Mouse (Mus musculus) heart, adult 8-10 months (tissue): ENCODE data around the gene Zfp341. TPM values are rescaled to one million over a fixed set of nuclear protein-coding genes. Genes with fewer than 3 reads are reported as not detected.
A peak's percentile ranks its signal among the peaks of the same experiment; 100 is the strongest.

Experiments used
- DNase-seq: peaks from one replicate; pipeline ENCODE4 v3.0.0; 2022; ENCODE audit warnings: low spot score
- total RNA-seq, 4 experiments: library from RNA; stranded (reverse); gene quantifications; 2 replicates each; pipeline ENCODE4 v1.2.4; 2022

Zfp341 gene
- 1 to 10 TPM; 2.4 to 4.3 (median 2.7) TPM for total RNA-seq

DNA sequence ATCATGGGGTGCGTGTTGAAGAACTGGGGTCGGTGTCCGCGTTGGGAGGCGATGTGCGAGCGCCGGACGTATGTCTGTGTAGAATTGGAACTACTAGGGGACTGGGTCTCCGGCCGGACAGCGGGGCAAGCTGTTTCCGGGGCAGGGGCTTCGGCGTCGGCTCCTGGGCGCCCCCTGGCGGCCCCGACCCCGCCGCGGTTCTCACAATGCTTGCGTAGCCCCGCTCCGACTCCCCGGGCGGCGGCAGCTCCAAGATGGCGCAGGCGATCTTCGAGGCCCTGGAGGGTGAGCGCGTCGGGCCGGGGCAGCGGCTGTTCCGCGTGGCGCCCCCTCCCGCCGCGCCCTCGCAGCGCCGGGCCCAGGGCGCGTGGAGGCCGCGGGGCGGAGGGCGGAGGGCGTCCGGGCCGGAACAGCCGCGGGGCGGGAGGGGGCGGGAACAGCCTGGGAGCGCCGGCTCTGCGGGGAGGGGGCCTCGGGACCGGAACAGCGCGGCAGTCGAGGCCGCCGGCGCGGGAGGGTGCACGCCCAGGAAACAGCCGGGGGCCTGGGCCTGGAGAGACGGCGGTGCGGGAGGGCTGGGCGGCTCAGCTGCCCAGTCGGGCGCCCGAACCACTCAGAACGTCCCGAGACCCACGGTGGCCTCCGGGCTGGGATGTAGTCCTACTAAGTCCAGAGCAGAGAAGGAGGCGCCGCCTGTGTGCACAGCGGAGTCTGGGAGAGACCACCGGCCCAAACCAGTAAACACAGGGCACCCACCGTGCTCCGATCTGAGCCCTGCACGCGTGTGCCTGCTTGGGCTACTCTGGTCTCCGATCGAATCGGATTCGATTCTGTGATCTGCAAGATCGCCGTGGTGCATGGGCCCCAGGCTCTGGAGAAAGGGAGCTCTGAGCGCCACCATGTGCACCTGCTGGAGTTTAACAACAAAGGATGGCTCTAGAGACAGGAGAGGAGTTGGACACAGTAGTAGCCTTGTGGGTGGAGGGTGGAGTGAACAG, at the start of gene Zfp341, which contains the start of gene 4930519P11Rik:
Zfp341 (plus strand) TSS at position 180 of the 998 bp plus-strand sequence.
4930519P11Rik (minus strand) TSS at position 320 of the 998 bp plus-strand sequence.
- DNase-seq = peak; percentile 85

DNA sequence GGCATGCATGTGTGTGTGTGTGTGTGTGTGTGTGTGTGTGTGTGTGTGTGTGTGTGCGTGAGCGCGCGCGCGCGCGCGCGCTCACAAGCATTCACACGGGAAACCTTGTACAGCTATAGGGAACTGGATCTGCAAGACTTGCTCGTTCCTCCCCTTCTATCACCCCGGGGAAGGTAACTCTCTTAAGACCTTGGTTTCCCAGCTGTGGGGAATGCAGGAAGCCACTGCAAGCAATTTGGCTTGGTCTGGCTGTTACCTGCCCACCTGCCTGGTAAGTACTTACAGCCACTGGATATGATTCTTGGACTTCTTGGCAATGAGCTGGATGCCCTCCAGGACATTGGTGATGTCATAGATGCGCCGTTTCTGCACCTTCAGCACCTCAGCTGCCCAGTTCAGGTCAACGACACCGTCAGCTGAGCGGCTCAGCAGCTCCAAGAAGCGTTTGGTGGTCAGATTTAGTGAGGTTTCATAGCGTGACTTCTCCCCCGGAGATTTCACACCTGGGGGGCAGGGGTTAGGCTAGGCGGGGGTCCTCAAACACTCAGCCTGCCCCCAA, 49.4 kb upstream of the Zfp341 start:
- no peak for DNase-seq

DNA sequence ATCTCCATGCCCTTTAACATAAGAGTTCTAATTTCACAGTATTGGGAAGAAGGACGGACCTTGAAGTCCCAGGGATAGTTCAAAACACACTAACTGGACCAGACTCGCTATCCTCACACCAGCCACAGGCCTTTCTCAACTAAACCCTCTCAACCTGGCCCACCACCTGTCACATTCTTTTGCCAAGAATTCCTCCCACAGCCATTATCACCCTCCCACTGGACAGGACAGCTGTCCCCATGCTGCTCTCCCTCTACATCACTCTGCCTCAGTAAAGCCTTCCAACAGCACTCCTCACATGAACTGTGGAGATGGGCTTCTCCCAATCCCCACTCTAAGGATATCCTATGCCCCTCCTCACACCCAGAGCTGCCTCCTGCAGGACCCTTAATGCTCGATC, 47.5 kb upstream of the Zfp341 start:
- no peak for DNase-seq

DNA sequence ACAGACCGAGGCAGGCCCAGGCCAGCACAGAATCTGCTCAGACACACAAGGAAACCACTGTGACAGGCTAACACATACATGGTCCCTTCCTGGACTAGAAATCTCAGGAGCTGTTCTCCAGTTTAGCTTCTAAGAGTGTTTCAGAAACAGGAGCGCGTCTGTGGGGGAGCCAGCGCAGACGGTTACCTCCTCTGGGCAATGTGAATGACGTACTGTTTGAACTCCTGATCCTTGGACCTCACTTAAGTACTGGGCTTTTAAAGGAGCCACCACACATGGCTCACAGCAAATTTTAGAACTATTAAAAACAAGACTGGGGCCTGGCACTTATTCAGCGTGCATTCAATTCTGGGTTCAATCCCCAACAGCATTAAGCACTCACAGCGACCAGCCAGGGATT, 46.5 kb upstream of the Zfp341 start:
- no peak for DNase-seq

DNA sequence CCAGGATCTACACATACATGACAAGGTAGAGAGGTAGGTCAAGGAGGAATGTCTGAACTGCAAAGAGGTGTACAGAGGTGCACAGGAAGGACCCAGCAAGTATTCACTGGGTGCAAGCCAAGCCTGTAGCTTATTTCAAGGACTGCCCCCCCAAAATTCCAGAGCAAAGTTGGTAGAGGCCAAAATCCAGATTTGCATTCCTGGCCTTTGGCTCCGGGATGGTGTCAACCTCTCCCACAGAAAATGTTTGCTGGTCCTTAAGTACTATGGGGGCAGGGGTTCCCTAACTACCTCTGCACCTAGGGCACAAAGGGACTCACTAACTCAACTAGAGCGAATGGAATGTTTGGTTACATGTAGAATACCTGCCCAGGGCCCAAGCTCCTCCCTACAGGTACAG, 45.3 kb upstream of the Zfp341 start:
- DNase-seq = no peak

DNA sequence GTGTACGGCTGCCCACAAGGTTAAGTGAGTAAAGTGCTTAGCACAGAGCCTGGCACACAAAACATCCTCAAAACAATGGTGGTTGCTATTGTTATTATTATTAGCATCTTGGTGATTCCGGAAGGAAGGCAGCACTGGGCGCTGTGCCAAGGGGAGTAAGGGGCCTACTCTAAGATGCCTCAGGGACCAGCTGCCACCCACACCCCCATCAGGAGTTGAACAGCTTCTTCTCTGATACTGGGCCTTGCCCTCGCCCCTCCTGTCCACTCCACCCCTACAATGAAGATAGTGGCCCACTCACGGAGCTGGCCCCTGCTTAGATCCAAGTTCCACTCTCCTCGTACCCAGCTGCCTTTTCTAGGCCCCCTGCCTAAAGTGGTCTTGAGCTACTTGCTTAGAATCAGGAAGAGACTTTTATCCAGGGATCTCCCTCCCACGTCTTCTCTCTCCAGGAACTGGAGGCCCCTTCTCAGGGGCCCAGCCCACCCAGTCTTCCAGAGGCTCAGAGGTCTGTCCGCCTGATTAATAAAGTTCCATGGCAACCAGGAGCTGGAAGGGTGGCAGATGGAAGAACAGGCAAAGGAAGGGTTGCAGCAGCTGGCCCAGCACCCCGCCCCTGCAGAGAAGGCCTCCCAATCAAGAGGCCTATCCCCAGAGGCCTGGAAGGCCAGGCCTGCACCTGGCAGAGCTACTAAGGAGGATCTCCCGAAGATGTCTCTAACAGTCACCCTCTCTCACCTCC, 44.6 kb upstream of the Zfp341 start:
- DNase-seq = no peak

DNA sequence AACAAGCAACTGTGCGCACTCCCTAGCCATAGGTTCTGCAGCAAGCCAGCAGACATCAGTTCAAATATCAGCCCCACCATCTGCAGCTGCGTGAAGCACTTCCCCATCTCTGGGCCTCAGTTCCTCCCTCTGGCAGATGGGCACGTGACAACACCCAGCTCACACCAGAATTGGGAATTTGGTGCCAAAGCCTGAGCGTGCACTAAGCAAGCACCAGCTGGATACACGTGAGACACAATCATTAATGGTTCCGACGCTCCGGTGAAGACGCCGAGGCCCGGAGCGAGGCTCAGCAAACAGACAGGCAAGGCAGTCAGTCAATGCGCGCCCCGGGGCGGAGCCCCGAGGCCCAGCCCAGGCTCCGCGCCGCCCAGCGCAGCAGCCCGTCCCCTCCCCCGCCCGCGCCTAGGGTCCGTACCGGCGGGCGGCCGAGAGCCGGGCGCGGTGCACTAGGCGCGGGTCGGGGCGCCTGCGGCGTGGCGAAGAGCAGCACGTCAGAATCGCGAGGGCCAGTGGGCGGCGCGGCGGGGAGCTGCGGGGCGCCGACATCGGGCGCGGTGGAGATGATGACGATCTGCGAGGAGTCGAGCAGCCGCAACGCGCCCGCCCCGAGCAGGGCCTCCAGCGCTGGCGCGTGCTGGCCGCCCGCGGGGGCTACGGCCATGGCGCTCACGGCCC, 43.9 kb upstream of the Zfp341 start:
- DNase-seq = no peak

DNA sequence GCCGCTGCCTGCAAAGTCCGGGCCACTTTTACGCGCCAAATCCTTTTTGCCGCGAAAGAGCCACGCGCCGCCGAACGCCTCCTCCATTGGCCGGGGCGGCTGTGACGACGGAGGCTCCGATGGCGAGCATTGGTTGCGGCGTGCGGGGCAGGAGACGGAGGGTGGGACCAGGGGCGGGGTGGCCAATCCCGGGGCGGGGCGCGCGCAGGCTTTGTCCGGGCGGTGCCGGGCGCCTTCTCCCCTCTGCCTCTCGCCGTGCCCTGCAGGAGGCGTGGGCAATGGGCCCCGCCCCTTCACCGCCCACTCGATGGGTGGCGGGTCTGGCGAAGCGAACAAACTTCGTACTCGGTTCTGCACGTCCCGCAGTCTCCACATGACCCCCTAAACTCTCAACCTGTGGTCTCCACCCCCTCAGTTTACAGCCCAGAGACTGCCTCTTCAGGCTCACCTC, 43.2 kb upstream of the Zfp341 start, which contains the start of gene E2f1:
E2f1 (minus strand) TSS at position 57 of the 451 bp plus-strand sequence.
- DNase-seq = peak; percentile 86

DNA sequence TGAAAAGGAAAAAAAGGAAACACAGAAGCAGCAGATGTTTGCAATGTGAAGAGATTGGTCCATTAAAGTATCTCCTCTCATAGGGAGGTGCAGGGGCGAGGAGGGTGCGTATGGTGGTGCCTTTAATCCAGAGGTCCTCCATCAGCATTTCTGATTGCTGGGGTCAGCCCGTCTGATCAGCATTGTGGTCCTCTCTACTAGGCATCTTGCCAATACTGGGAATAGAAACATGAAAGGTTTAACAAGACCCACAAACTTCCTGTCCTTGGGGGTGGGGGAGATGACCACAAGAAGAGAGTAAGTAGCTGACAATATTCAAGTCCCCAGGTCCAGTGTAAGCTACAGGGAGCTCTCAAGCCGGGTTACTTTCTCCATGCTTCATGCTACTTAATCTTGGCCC, 42.4 kb upstream of the Zfp341 start:
- DNase-seq = no peak

DNA sequence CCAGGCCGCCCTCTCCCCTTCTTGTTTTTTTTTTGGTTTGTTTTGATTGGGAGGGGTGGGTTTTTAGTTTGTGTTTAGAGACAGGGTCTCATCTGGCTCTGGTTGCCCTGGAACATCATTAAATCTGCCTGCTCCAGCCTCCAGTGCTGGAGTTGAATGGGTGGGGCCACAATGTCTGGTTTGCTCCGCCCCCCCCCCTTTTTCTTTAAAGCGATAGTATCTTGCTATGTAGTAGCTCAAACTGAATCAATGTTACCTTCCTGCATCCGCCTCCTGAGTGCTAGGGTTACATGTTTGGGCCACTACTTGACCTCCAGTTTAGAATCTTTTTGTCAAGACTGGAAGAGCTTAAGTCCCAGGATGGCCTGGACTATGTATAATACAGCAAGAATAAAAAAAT, 41.8 kb upstream of the Zfp341 start:
- no peak for DNase-seq

DNA sequence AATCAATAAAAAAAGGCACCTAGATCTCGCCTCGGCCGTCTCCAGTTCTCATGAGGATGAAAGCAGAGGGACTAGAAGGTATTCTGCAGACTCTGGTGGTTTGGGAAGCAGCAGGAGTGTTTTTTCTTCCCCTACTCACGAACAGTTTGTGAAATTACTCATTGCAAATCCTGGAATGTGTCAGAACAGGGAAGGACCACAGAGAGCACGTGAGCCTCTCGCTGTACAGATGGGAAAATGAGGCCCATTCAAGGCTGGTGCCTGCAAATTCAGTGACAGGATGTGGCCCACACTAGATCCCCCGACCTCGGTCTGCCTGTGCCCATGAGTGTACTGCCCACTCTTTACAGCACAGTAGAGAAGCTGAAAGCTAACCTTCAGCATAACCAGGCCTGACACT, 41.1 kb upstream of the Zfp341 start:
- no peak for DNase-seq

DNA sequence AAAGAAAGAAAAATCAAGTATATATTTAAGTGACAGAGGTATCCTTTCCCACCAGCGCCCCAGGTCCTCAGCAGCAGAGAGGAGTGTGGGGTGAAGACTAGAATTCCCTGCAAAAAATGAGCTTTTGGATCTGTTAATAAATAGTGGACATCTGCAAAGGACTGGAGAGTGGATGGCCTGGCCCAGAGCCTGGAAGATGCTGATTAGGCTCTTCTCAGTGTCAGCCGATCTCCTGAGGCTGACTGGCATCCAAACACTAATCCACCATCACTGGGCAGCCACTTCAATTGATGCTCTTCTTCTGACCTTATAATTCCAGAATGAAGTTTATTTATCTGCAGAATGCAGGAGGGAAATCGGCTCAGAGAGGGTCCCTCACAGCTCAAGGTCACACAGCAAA, 40.1 kb upstream of the Zfp341 start:
- no peak for DNase-seq

DNA sequence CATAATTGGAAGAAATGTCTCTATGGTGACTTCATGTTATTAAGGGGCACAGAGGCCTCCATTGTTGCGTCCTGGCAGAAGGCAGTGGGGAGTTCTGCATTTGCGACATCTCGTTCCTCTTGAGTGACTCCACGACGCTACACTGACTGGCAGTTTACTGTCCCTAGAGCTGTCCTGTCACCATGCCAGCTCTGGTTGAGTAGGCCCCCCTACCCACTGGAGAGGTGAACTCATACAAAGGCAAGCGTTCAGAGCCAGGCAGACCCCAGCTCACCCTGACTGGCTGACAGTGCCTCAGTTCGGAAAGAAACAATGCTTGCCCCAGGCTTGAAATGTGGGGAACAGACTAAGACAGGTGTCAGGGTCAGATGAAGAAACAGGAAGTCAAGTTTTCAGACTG, 38.8 kb upstream of the Zfp341 start:
- no peak for DNase-seq

DNA sequence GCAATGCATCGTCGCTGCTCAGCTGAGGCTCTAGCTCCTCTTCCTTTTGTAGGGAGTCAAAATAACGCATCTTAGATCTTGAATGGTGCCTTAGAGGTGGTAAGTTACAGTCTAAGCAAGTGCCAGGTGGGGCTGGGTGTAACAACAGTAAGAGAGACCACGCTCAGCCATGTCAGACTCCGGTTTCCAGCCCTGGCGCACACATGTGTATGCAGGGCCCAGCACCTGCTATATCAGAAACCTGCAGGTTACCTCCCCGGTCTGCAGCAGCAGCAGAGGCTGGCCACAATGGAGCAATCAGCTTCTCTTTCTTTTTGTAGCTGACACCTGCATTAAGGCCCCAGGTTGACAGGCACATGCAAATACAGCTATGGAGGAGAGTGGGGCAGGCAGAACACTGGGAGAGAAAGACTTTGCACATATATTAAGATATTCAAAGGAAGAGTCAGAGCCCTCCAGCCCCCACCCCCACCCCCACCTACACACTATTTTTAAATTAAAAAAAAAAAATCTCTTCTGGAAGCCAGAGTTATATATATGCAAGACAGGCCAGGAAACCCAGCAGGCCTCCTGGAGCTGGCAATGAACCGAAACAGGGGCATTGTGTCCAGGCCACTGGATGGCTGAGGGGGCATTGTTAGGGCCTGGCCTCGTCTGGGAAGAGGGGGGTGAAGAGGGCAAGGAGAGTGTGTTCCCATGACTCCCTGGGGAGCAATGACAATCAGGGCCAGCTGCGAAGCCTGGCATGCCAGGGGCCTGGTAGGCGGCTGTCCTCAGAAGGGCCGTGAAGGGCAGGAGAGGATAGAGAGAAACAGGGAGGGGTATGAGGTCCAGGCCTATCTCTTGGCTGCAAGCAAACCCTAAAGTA, 36.0 kb upstream of the Zfp341 start:
- no peak for DNase-seq

DNA sequence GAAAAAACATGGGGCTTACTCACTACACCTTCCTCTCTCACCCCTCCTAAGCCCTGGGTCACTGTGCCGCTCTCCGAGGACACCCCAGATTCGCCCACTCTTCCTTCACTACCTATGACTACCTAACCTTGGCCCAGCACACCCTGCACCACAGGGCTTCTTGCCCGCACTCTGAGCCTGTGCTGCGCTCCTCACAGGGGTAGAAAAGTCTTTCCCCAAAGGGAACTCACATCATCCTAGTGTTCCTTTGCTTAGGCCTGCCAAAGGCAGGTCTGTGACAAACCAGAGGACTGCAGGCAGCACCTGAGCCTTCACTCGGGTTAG, 35.4 kb upstream of the Zfp341 start:
- no peak for DNase-seq

DNA sequence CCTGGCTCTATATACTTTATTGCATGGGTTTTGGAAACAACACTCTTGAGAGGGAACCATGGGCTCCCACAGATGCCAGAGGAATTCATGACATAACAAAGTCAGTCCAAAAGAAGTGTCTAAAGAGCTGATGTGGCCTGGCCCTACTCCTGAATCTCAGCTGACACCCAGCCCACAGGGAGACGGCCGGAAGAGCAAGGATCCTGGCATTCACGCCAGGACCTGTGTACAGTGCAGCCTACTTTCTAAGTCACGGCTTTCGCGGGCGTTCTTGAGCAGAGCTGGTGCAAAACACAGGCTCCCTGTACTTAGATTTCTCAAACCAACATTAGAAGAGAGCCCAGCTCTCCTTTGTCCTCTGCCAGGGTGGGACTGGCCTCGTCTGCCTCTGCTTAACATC, 32.5 kb upstream of the Zfp341 start:
- no peak for DNase-seq

DNA sequence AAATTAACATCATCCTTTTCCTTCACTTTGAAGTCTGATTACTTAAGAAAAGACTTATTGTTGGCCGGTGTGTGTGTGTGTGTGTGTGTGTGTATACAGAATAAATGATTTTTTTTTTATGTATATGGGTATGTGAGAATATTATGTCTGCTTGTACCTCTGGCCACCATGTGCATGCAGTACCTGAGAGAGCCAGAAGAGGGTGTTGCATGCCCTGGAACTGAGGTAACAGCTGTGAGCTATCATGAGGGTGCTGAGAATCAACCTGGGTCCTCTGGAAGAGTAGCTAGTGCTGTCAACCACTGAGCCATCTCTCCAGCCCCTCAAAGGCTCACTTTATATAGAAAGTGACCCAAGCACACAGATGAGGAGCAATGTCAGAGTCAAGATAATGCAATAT, 31.7 kb upstream of the Zfp341 start:
- DNase-seq = no peak

DNA sequence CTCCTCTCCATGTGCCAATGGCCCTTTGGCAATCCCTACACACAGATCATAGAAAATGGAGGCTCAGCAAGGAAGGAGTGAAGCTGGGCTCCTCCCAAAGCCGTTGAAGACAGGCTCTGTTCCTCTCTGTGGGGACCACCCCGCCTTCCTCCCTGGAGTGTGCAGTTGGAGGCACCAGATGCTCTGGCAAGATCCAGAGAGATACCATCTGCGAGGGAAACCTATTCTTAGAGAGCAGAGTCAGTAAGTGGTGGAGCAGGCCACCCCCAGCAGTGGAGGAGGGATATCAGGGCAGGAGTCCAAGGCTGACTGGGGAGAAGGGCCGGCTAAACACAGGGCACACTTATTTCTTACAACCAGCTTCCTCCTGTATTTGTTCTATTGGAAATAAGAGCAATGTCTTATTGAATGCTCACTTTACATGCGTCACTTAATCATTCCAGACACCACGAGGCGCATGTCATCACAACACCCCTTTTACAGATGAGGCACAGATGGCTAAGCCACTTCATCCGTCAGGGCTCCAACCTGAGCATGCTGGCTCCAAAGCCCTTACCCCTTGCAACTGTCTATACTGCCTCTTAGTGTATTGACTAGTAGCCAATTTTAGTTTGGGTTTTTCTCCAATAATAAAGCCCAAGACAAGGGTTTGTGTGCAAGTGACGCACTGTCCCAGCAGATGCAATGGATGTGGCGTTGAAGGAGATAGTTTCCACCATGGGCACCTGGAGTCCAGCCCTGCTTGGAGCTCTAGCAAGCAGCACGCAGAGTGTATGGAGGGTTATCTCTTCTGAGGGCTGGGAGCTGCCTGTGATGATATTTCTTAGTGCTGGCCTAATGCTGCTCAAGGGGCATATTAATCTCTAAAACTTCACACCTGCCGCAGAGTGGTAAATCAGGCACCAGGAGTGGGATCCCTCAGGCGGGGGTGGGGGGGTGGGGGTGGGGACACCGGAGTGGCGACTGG, 28.9 kb upstream of the Zfp341 start:
- no peak for DNase-seq

DNA sequence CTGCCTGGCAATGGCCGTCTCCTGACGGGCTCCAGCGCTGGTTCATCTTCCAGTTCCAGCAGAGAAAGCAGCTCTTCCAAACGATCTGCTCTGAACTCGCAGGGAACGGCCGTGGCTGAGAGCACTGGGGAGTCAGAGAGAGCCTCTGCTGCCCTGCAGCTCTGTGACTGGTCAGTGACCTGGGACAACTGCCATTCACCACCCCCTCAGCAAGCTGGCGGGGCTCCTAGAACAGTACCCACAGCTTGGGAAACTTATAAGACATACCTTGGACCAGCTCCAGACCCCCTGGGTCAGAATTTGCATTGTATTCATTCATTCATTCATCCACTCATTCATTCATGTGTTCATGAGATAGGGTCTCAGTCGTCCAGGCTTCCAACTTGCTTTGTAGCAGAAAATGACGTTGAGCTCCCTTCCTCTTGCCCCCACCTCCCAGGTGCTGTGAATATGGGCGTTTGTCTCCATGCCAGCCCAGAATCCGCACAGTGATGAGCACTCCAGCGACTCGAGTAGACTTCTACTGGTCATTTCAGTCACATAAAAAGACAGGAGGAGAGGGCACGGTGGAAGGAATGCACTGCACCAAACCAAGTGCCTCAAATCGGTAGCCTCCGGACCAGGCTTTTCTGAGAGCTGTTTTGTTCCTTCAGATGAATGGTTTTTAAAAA, 28.0 kb upstream of the Zfp341 start:
- no peak for DNase-seq
